Mouse (Mus musculus) liver, postnatal 0 days (tissue): Measurements from ENCODE around the gene Trp53rkb. TPM values are rescaled to one million over a fixed set of nuclear protein-coding genes. Genes with fewer than 3 reads are reported as not detected.

Source experiments
- ATAC-seq: fragments of 200-750 bp; cut with Nextera tagmentation; 2 replicates; pipeline ENCODE4 v1.8.0; 2017; ENCODE audit warnings: mild to moderate bottlenecking, moderate library complexity
- DNase-seq: peaks from one replicate; pipeline ENCODE4 v3.0.0-alpha.2; 2016
- H3K27ac ChIP-seq: fragments of 300-500 bp; sonication (generic); 2 replicates; pipeline ENCODE4 v1.5.1; 2014; ENCODE audit warnings: antibody characterized with exemption, moderate library complexity, mild to moderate bottlenecking, low read depth
- H3K27me3 ChIP-seq: fragments of 300-500 bp; sonication (generic); 2 replicates; pipeline ENCODE4 v1.6.1; 2014; ENCODE audit warnings: low read length, control low read depth, mixed read lengths; ENCODE audit not compliant: insufficient read depth
- H3K36me3 ChIP-seq: fragments of 300-500 bp; sonication (generic); replicated peaks from 2 replicates; pipeline ENCODE4 v1.6.1; 2014; ENCODE audit warnings: mild to moderate bottlenecking, control low read depth, low read length, moderate library complexity, mixed read lengths; ENCODE audit not compliant: insufficient read depth
- H3K4me1 ChIP-seq: fragments of 300-500 bp; sonication (generic); 2 replicates; pipeline ENCODE4 v1.6.1; 2014; ENCODE audit warnings: antibody characterized with exemption, mild to moderate bottlenecking, control low read depth; ENCODE audit not compliant: insufficient read depth
- H3K4me2 ChIP-seq: fragments of 300-500 bp; sonication (generic); 2 replicates; pipeline ENCODE4 v1.6.1; 2014; ENCODE audit warnings: low read depth, mild to moderate bottlenecking, low read length, moderate library complexity, mixed read lengths
- H3K4me3 ChIP-seq: fragments of 300-500 bp; sonication (generic); 2 replicates; pipeline ENCODE4 v1.5.1; 2014; ENCODE audit warnings: low read depth, low read length
- H3K9ac ChIP-seq: fragments of 300-500 bp; sonication (generic); replicated peaks from 2 replicates; pipeline ENCODE4 v1.6.1; 2014; ENCODE audit warnings: mild to moderate bottlenecking, moderate library complexity
- H3K9me3 ChIP-seq: fragments of 300-500 bp; sonication (generic); 2 replicates; pipeline ENCODE4 v1.6.1; 2016; ENCODE audit warnings: mild to moderate bottlenecking, control low read depth, low read length, mixed read lengths
- CTCF ChIP-seq: sonication (generic); IDR thresholded peaks from 2 replicates; pipeline ENCODE4 v1.5.1; 2016; ENCODE audit warnings: antibody characterized with exemption, low read depth
- EP300 ChIP-seq: IDR thresholded peaks from 2 replicates; pipeline ENCODE4 v1.6.1; 2016; ENCODE audit warnings: antibody characterized with exemption, low read depth, mild to moderate bottlenecking
- WGBS: fragments of 180-500 bp; shearing (Covaris S2); extraction: QIAGEN DNeasy Blood & Tissue Kit; methylation state at CpG from one replicate; pipeline ENCODE4 v1.1.7; 2014; ENCODE audit not compliant: insufficient replicate concordance; 5-methylcytosine and 5-hydroxymethylcytosine counted together
- polyA plus RNA-seq: library from polyadenylated mRNA; unstranded; fragments of >200 nt; fragmentation: Nextera tagmentation; extraction: Ambion mirVana; gene quantifications from 2 replicates; pipeline ENCODE4 v1.2.1, GENCODE M21; 2015

The Trp53rkb gene
- polyA plus RNA-seq, 1 experiment from 2014 or later = 3.0 TPM

- ATAC-seq = no peak
- TF ChIP-seq CTCF = no peak
- TF ChIP-seq EP300 = no peak
Measured at GRCm38 (mm10) chr2:166818463-166819143, 26.3 kb downstream of the Trp53rkb start.

DNA sequence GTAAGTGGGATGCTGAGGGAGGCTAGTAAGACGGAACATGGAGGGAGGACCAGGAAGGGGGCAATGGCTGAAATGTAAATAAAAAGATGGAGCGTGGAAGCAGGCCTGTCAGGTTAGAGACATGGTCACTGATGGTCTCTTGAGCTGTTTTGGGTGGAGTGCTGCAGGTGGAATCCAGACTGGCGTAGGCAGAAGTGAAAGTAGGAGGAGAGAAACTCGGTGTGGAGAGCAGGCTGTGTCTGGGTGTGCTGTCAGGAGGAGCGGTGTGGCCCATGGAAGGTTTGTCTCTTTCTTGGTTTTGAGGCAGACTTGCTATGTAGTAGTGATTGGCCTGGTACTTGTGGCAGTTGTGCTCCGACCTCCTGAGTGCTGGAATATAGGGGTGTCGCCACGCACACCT is 27.5 kb downstream of the Trp53rkb start:
- Histone ChIP-seq H3K9me3 (no peaks in the 10 kb centered on the region), H3K27me3 (no peaks in the 10 kb centered on the region), H3K9ac (no peak overlapping the region), H3K4me3 (no peak overlapping the region), H3K36me3 (no peaks in the 10 kb centered on the region), H3K4me2 (no peak overlapping the region), H3K4me1 (peaks cover 30% of the 10 kb centered on the region), H3K27ac (no peak overlapping the region)
- WGBS = 82% methylated on average over 8 of the region's 8 CpGs
- ATAC-seq = no peak
- TF ChIP-seq EP300 (no peak), CTCF (no peak)
- no peak for DNase-seq

More at GRCm38 (mm10) chr2:166818463-166819143, 26.3 kb downstream of the Trp53rkb start:
- peaks cover 23% of the 10 kb centered on the region for H3K4me1 ChIP-seq
- H3K4me3 ChIP-seq = no peak overlapping the region
- H3K9ac ChIP-seq = no peak overlapping the region
- no peaks in the 10 kb centered on the region for H3K36me3 ChIP-seq
- no peaks in the 10 kb centered on the region for H3K27me3 ChIP-seq
- WGBS = 84% methylated on average over 9 of the region's 9 CpGs
- H3K4me2 ChIP-seq = no peak overlapping the region
- no peak overlapping the region for H3K27ac ChIP-seq
- no peak for DNase-seq
- H3K9me3 ChIP-seq = no peaks in the 10 kb centered on the region

GRCm38 (mm10) chr2:166820844-166821243 is 28.5 kb downstream of the Trp53rkb start:
- H3K4me1 ChIP-seq = peaks cover 40% of the 10 kb centered on the region
- ATAC-seq (peak; percentile 29), DNase-seq (no peak)
- H3K36me3 ChIP-seq = no peaks in the 10 kb centered on the region
- no peak overlapping the region for H3K27ac ChIP-seq
- H3K4me2 ChIP-seq = no peak overlapping the region
- 8% methylated on average over 2 of the region's 2 CpGs for WGBS
- no peak overlapping the region for H3K4me3 ChIP-seq
- no peaks in the 10 kb centered on the region for H3K27me3 ChIP-seq
- no peaks in the 10 kb centered on the region for H3K9me3 ChIP-seq
- TF ChIP-seq CTCF (no peak), EP300 (no peak)
- no peak overlapping the region for H3K9ac ChIP-seq

DNA sequence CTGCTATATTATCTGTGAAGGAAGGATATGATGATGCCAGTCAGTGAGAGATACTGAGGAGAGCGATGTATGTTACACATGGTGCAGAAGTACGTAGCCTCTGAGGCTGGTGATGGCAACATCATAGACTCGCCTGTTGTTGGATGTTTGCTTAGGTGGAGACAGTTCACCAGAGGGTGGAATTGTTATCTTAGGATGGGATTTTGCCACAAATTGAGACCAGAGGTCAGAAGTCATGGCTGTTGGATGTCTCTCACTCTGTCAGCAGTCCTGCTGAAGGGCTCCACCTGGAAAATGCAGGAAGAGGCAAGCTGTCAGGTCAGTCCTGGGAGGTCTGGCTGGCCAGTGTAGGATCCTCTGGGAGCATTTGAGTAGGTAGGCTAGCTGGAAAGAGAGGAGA is 29.1 kb downstream of the Trp53rkb start:
- Histone ChIP-seq H3K9me3 (no peaks in the 10 kb centered on the region), H3K4me1 (peaks cover 45% of the 10 kb centered on the region), H3K9ac (no peak overlapping the region), H3K27ac (no peak overlapping the region), H3K4me3 (no peak overlapping the region), H3K4me2 (no peak overlapping the region), H3K27me3 (no peaks in the 10 kb centered on the region), H3K36me3 (no peaks in the 10 kb centered on the region)
- 47% methylated on average over 3 of the region's 3 CpGs for WGBS
- ATAC-seq (0 out of 2 replicates have a peak, but pooled peaks have one; percentile 19), DNase-seq (no peak)
- TF ChIP-seq CTCF = no peak
- no peak for TF ChIP-seq EP300

- DNase-seq (no peak), ATAC-seq (no peak)
- Histone ChIP-seq H3K9me3 (no peaks in the 10 kb centered on the region), H3K4me2 (no peak overlapping the region), H3K4me3 (no peak overlapping the region), H3K4me1 (peaks cover 46% of the 10 kb centered on the region), H3K27ac (no peak overlapping the region), H3K36me3 (no peaks in the 10 kb centered on the region), H3K9ac (no peak overlapping the region), H3K27me3 (no peaks in the 10 kb centered on the region)
- no peak for TF ChIP-seq EP300
- no peak for TF ChIP-seq CTCF
- 50% methylated on average over 10 of the region's 10 CpGs for WGBS
Measured at GRCm38 (mm10) chr2:166822119-166822826, 29.9 kb downstream of the Trp53rkb start.

DNA sequence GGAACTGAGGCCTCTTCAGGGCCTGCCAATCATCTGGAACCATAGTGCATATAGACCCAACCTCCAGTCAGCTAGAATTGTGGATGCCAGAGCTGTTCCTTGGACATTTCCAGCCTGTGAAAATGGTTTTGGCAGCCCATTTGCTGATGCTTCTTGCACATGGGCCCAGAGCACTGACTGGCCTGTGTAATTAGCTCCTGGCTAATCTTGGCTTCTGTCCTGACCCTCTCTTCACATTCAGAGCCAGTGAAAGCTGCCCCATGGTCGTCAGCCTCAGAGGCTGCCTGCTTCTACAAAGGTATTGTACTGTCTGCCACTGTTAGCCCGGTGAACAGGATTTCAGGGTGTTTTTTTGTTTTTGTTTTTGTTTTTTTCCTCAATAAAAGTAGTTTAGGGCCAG is 30.6 kb downstream of the Trp53rkb start:
- H3K9me3 ChIP-seq = no peaks in the 10 kb centered on the region
- H3K4me2 ChIP-seq = no peak overlapping the region
- ATAC-seq (no peak), DNase-seq (no peak)
- no peak overlapping the region for H3K9ac ChIP-seq
- H3K27me3 ChIP-seq = no peaks in the 10 kb centered on the region
- no peak overlapping the region for H3K27ac ChIP-seq
- peaks cover 4% of the 10 kb centered on the region for H3K36me3 ChIP-seq
- TF ChIP-seq EP300 = no peak
- TF ChIP-seq CTCF = no peak
- peaks cover 46% of the 10 kb centered on the region for H3K4me1 ChIP-seq
- WGBS = 86% methylated on average over 2 of the region's 2 CpGs
- no peak overlapping the region for H3K4me3 ChIP-seq
